Mouse (Mus musculus) forebrain, embryonic 16.5 days (tissue): Measurements from ENCODE around the gene Spata17. TPM values are rescaled to one million over a fixed set of nuclear protein-coding genes. Genes with fewer than 3 reads are reported as not detected.

ENCODE experiments used
- ATAC-seq: fragments of 200-750 bp; cut with Nextera tagmentation; 2 replicates; pipeline ENCODE4 v1.8.0; 2017; ENCODE audit warnings: mild to moderate bottlenecking, moderate library complexity
- H3K27ac ChIP-seq: fragments of 300-500 bp; sonication (generic); 2 replicates; pipeline ENCODE4 v1.5.1; 2014; ENCODE audit warnings: low read length, control low read depth
- H3K27me3 ChIP-seq: fragments of 300-500 bp; sonication (generic); replicated peaks from 2 replicates; pipeline ENCODE4 v1.6.1; 2014; ENCODE audit warnings: low read length; ENCODE audit not compliant: control insufficient read depth, insufficient read depth
- H3K36me3 ChIP-seq: fragments of 300-500 bp; sonication (generic); 2 replicates; pipeline ENCODE4 v1.6.1; 2014; ENCODE audit not compliant: control insufficient read depth, insufficient read depth
- H3K4me1 ChIP-seq: fragments of 300-500 bp; sonication (generic); replicated peaks from 2 replicates; pipeline ENCODE4 v1.6.1; 2014; ENCODE audit warnings: low read length; ENCODE audit not compliant: control insufficient read depth, insufficient read depth
- H3K4me2 ChIP-seq: fragments of 300-500 bp; sonication (generic); 2 replicates; pipeline ENCODE4 v1.6.1; 2014; ENCODE audit warnings: mild to moderate bottlenecking, low read length, control low read depth
- H3K4me3 ChIP-seq: fragments of 300-500 bp; sonication (generic); replicated peaks from 2 replicates; pipeline ENCODE4 v1.5.1; 2014; ENCODE audit warnings: mild to moderate bottlenecking, low read length, control low read depth
- H3K9ac ChIP-seq: fragments of 300-500 bp; sonication (generic); replicated peaks from 2 replicates; pipeline ENCODE4 v1.6.1; 2014; ENCODE audit warnings: low read depth, low read length, control low read depth
- H3K9me3 ChIP-seq: fragments of 300-500 bp; sonication (generic); 2 replicates; pipeline ENCODE4 v1.6.1; 2016; ENCODE audit warnings: low read length; ENCODE audit not compliant: control insufficient read depth
- WGBS: fragments of 180-500 bp; shearing (Covaris S2); extraction: QIAGEN DNeasy Blood & Tissue Kit; methylation state at CpG from one replicate; pipeline ENCODE4 v1.1.7; 2014; 5-methylcytosine and 5-hydroxymethylcytosine counted together
- polyA plus RNA-seq: library from polyadenylated mRNA; unstranded; fragments of >200 nt; fragmentation: Nextera tagmentation; extraction: Ambion mirVana; gene quantifications from 2 replicates; pipeline ENCODE4 v1.2.1, GENCODE M21; 2015

The Spata17 gene
- polyA plus RNA-seq, 1 experiment from 2014 or later: 1.1 TPM

DNA sequence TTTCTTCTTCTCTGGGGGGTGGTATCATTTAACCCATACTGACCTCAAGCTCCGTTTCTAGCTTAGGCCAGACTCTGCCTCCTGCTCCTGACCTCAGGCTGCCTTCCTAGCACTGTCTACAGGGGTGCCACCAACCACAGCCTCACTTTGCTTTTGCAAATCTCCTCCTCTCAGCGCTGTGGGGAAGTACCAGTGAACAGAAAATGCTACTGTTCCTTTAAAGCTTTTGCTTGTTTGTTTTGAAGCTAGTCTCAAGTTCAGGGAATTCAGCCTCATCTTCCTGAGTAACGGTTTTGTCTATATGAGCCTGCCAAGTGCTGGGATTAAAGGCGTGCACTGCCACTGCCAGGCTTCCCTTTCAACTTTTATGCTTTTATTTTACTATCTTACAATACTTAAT lies 5.8 kb downstream of the Spata17 start:
- no peaks in the 10 kb centered on the region for H3K4me1 ChIP-seq
- ATAC-seq: no peak
- H3K4me2 ChIP-seq: no peak overlapping the region
- no peak overlapping the region for H3K9ac ChIP-seq
- no peaks in the 10 kb centered on the region for H3K27me3 ChIP-seq
- no peaks in the 10 kb centered on the region for H3K9me3 ChIP-seq
- H3K27ac ChIP-seq: no peak overlapping the region
- no peaks in the 10 kb centered on the region for H3K36me3 ChIP-seq
- 47% methylated on average over 4 of the region's 4 CpGs for WGBS
- H3K4me3 ChIP-seq: no peak overlapping the region

- Histone ChIP-seq H3K36me3 (no peaks in the 10 kb centered on the region), H3K27me3 (no peaks in the 10 kb centered on the region), H3K9me3 (no peaks in the 10 kb centered on the region), H3K9ac (no peak overlapping the region), H3K4me1 (no peaks in the 10 kb centered on the region), H3K4me2 (no peak overlapping the region), H3K4me3 (no peak overlapping the region), H3K27ac (no peak overlapping the region)
- 75% methylated on average over 6 of the region's 6 CpGs for WGBS
- no peak for ATAC-seq
Observed at GRCm38 (mm10) chr1:187205506-187205905, 9.8 kb downstream of the Spata17 start.

GRCm38 (mm10) chr1:187178546-187178945 lies 36.7 kb downstream of the Spata17 start:
- H3K27me3 ChIP-seq: no peaks in the 10 kb centered on the region
- no peaks in the 10 kb centered on the region for H3K4me1 ChIP-seq
- no peaks in the 10 kb centered on the region for H3K9me3 ChIP-seq
- no peak for ATAC-seq
- no peak overlapping the region for H3K4me3 ChIP-seq
- 60% methylated on average over 1 of the region's 1 CpGs for WGBS
- no peak overlapping the region for H3K9ac ChIP-seq
- H3K27ac ChIP-seq: no peak overlapping the region
- H3K36me3 ChIP-seq: no peaks in the 10 kb centered on the region
- no peak overlapping the region for H3K4me2 ChIP-seq

- no peak overlapping the region for H3K4me2 ChIP-seq
- no peaks in the 10 kb centered on the region for H3K9me3 ChIP-seq
- H3K27ac ChIP-seq: no peak overlapping the region
- no peaks in the 10 kb centered on the region for H3K4me1 ChIP-seq
- H3K9ac ChIP-seq: no peak overlapping the region
- ATAC-seq: no peak
- no peaks in the 10 kb centered on the region for H3K36me3 ChIP-seq
- H3K4me3 ChIP-seq: no peak overlapping the region
- WGBS: 92% methylated on average over 1 of the region's 1 CpGs
- no peaks in the 10 kb centered on the region for H3K27me3 ChIP-seq
Observed at GRCm38 (mm10) chr1:187175991-187176390, 39.3 kb downstream of the Spata17 start.

DNA sequence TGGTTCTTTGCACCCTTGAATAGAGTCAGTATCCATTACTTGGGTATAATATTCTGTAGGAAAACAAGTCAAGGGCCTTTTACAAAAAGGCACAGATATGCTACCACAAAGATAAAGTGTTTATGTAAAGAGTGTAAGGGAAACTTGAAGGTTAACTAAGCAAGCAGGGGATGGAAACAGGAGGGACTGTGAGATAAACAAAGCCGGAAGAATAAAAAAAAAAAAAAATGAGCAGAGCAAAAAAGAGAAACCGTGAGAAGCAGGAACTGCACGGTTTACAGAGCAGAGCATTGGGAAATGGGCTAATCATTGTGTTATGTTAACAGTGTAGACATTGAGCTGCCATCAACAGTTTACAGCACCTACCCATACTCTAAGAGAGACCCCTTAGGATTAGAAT lies 44.9 kb downstream of the Spata17 start:
- H3K36me3 ChIP-seq: no peaks in the 10 kb centered on the region
- H3K4me2 ChIP-seq: no peak overlapping the region
- H3K9me3 ChIP-seq: no peaks in the 10 kb centered on the region
- 80% methylated on average over 3 of the region's 3 CpGs for WGBS
- H3K4me3 ChIP-seq: no peak overlapping the region
- no peak overlapping the region for H3K27ac ChIP-seq
- no peaks in the 10 kb centered on the region for H3K4me1 ChIP-seq
- ATAC-seq: no peak
- H3K27me3 ChIP-seq: no peaks in the 10 kb centered on the region
- no peak overlapping the region for H3K9ac ChIP-seq

- no peak for ATAC-seq
- Histone ChIP-seq H3K27me3 (no peaks in the 10 kb centered on the region), H3K27ac (no peak overlapping the region), H3K36me3 (no peaks in the 10 kb centered on the region), H3K9ac (no peak overlapping the region), H3K9me3 (no peaks in the 10 kb centered on the region), H3K4me3 (no peak overlapping the region), H3K4me2 (no peak overlapping the region), H3K4me1 (no peaks in the 10 kb centered on the region)
- WGBS: 52% methylated on average over 7 of the region's 7 CpGs
Observed at GRCm38 (mm10) chr1:187169646-187170045, 45.6 kb downstream of the Spata17 start.

- H3K36me3 ChIP-seq: no peaks in the 10 kb centered on the region
- no peak overlapping the region for H3K9ac ChIP-seq
- H3K9me3 ChIP-seq: no peaks in the 10 kb centered on the region
- no peak overlapping the region for H3K4me2 ChIP-seq
- ATAC-seq: no peak
- no peaks in the 10 kb centered on the region for H3K27me3 ChIP-seq
- no peak overlapping the region for H3K4me3 ChIP-seq
- H3K4me1 ChIP-seq: no peaks in the 10 kb centered on the region
- no peak overlapping the region for H3K27ac ChIP-seq
Observed at GRCm38 (mm10) chr1:187163571-187163970, 51.7 kb downstream of the Spata17 start.

DNA sequence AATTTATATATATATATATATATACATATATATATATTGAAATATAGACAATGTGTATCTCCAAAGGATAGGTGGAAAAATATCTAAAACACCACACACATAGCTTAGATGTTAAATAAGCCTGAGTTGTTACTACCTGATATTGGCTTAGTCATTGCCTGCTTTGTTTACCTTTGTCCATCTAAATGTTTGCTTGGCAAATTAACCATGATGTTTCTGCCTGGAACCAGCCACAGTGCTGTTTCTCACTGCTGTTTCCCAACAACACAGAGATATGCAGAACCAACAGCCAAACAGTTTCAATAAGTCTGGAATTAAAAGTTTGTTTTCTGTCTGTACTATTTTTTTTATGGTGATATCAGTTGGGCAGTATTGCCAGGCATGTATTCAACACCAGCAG lies 59.6 kb downstream of the Spata17 start:
- H3K9me3 ChIP-seq: no peaks in the 10 kb centered on the region
- no peaks in the 10 kb centered on the region for H3K36me3 ChIP-seq
- no peak for ATAC-seq
- no peaks in the 10 kb centered on the region for H3K4me1 ChIP-seq
- no peak overlapping the region for H3K4me2 ChIP-seq
- H3K4me3 ChIP-seq: no peak overlapping the region
- no peaks in the 10 kb centered on the region for H3K27me3 ChIP-seq
- H3K9ac ChIP-seq: no peak overlapping the region
- no peak overlapping the region for H3K27ac ChIP-seq

DNA sequence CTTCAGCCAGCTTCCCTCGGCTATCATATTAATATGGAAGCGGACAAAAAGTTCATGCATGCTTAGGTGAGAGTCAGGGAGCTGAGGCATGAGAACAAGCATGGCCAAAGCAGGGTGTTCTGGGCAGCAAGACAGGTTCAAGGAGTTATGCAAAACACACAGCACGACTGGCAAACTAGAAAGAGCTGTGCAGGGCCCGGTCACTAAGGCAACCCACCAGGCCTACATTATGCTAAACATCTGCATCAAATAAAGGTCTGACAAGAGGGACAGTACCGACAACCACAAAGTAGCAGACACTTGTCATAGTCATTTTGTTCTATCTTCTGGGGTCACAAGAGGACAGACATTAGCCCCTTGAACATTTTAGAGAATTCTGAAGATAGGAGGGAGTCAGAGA lies 61.6 kb downstream of the Spata17 start:
- H3K27me3 ChIP-seq: no peaks in the 10 kb centered on the region
- no peaks in the 10 kb centered on the region for H3K36me3 ChIP-seq
- ATAC-seq: no peak
- H3K4me2 ChIP-seq: no peak overlapping the region
- no peak overlapping the region for H3K4me3 ChIP-seq
- H3K9me3 ChIP-seq: no peaks in the 10 kb centered on the region
- H3K27ac ChIP-seq: no peak overlapping the region
- no peaks in the 10 kb centered on the region for H3K4me1 ChIP-seq
- no peak overlapping the region for H3K9ac ChIP-seq
- WGBS: 69% methylated on average over 5 of the region's 5 CpGs

DNA sequence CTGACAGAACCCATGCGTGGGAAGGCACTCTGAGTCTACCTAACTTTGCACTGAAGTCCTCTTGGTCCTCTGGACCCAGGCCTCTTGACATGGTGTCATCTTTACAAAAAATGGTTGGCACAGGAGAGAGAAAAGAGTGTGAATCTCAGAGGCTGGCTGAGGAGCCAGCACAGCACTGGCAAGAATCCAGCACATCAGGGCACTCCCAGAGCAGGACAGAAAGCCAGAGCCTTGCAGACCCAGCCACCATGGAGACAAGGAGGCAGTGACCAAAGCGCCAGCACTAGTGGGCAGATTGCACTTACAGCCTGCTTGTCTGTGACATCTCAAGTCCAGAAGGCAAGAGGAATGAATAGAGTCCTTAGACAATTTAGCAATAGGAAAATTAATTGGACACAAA lies 62.7 kb downstream of the Spata17 start:
- Histone ChIP-seq H3K27me3 (no peaks in the 10 kb centered on the region), H3K4me2 (no peak overlapping the region), H3K9me3 (no peaks in the 10 kb centered on the region), H3K36me3 (no peaks in the 10 kb centered on the region), H3K4me3 (no peak overlapping the region), H3K4me1 (no peaks in the 10 kb centered on the region), H3K9ac (no peak overlapping the region), H3K27ac (no peak overlapping the region)
- no peak for ATAC-seq
- 86% methylated on average over 2 of the region's 2 CpGs for WGBS
